Mouse (Mus musculus) urinary bladder, postnatal 14 days (tissue): ENCODE data around the gene Rad21l.
A peak's percentile ranks its signal among the peaks of the same experiment; 100 is the strongest.

Experiments
- DNase-seq: peaks from one replicate; pipeline ENCODE4 v3.0.0; 2021; ENCODE audit warnings: low spot score

Gene Rad21l

DNA sequence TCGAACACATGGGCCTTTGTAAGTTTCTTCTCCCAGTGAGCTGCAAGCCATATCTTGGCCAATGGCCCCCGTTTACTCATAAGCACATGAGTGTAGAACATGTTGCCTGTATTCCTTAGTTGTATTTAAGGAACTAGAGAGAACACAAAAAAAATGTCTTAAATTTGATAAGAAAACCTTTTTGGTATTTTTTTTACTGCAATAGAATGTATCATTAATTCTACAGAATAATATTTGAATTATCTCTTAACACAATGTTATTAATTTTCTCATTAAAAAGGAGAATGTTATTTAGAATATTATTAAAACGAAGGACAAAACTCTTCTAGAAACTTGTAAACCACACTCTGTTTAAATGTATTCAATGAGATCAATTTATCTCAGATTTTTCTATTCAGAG, at the start of gene Rad21l:
TSS of gene Rad21l (minus strand) at position 101 of the 400 bp plus-strand sequence.
- DNase-seq, result no peak

GRCm38 (mm10) chr2:151716318-151717055, 48.2 kb upstream of the Rad21l start:
- no peak for DNase-seq

- no peak for DNase-seq
These were observed 47.2 kb upstream of the Rad21l start for GRCm38 (mm10) chr2:151715526-151715925.

DNA sequence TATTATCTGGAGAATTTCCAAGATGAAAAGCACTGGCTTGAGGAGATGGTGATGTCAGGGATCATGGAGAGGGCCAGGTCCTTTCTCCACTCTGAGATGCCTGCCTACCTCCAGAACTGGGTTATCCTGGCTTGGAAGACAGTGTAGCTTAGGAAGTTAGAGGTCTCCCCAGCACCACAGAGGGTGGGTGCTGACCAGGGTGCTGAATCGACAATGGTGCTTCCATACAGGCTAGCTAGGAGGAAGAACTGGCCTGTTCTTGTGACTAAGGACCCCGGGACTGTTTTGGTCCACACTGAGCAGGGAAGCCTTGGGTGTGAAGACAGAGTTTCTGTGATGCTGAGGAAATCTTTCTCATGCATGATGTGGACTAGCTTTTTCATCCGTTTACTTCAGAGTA, 44.3 kb upstream of the Rad21l start:
- DNase-seq, result no peak

DNA sequence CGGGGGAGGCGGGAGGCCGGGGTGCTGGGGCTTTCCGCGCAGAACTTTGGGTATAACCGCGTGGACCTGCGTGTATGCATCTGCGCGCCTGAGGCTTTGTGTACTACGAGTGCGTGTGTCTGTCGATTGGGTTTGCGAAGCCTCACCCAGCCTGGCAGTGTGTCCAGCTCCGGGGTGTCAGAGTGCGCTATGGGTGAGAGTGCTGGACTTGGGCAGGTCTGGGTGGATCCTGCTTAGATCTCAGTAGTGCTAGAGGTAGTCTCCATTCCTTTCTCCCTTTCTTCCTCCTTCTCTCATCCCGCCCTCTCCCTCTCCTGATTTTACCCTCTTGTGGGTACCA, 34.5 kb upstream of the Rad21l start:
- peak; percentile 9 for DNase-seq

GRCm38 (mm10) chr2:151702146-151702850, 34.0 kb upstream of the Rad21l start:
- DNase-seq, result peak; percentile 34

DNA sequence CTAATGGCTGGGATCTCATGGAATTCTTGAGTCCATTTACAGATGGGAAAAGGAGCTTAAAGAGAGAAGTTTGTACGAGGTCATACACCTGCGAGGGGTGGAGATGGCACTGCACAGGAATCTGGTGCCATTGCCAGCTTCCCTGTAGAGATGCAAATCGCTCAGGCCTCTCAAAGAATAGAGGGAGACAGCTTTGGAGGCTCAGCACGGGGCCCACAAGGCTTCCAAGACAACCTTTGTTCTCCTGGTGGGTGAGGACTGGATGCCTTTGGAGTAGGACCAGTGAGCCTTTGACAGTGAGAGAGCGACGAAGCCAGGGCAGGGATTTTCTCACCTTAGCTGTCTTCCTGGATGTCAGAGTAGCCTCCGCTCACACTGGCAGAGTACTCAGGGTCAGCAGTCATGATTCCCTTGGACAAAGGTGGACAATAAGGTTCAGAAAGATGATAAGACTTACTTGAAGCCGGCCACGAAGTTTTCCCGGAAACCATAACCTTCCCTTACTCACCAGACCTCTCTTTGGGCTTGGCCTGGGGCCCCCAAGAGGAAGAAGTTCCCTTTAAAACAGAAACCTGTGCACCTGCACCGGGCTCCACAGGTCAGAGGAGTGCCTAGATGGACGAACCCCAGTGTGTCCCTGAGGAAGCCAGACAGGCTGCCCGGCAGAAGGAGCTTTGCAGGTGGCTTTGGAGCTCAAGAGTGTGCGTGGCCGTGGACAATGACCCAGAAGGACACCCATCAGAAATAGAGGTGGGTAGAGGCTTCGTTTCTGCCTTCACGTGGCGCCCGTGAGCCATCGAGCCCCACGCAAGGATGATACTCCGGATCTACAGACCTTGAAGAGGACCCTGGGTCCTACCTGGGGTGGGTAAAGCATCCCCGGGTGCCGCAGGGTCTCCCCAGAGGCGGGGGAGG, 33.2 kb upstream of the Rad21l start, which contains the start of gene Tmem74b:
TSS of gene Tmem74b (plus strand) at position 778 of the 915 bp plus-strand sequence.
- no peak for DNase-seq

- no peak for DNase-seq
These were observed 14.6 kb upstream of the Rad21l start for GRCm38 (mm10) chr2:151682976-151683375.

DNA sequence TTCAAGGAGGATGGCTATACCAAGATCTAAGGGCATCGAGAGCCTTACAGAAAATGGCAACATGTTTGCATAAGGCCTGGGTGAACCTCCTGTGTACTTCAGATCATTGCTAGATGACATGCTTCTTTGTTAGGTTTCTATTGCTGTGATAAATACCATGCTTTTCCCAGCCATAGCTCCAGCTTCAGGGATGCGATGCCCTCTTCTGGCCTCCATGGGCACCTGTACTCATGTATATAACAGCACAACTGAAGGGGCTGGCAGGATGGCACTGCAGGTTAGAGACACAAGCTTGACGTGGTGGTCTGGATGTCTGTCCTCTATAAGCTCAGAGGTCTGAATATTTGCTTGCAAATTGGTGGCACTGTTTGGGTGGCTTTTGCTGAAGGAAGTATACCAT, 14.0 kb upstream of the Rad21l start:
- peak; percentile 24 for DNase-seq

DNA sequence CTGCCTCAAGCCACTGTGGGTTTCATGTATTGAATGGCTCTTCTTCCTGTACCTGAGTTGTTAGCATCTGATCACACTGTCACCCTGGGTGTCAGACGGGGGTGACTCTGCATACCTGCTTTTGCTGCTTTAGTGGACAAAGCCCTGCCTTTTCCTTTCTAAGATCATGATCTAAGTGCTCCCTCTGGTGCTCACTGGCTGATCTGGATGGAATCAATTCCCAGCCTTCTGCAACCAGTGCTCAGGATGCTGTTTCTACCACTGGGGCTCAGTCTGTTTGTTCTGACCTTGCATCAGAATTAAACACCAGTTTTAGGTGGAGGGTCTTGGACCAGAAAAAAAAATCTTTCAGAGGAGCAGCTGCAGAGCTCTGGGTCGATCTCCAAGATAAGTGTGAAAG, 7.9 kb upstream of the Rad21l start:
- DNase-seq, result no peak

- no peak for DNase-seq
These were observed 2.6 kb upstream of the Rad21l start for GRCm38 (mm10) chr2:151670968-151671329.

DNA sequence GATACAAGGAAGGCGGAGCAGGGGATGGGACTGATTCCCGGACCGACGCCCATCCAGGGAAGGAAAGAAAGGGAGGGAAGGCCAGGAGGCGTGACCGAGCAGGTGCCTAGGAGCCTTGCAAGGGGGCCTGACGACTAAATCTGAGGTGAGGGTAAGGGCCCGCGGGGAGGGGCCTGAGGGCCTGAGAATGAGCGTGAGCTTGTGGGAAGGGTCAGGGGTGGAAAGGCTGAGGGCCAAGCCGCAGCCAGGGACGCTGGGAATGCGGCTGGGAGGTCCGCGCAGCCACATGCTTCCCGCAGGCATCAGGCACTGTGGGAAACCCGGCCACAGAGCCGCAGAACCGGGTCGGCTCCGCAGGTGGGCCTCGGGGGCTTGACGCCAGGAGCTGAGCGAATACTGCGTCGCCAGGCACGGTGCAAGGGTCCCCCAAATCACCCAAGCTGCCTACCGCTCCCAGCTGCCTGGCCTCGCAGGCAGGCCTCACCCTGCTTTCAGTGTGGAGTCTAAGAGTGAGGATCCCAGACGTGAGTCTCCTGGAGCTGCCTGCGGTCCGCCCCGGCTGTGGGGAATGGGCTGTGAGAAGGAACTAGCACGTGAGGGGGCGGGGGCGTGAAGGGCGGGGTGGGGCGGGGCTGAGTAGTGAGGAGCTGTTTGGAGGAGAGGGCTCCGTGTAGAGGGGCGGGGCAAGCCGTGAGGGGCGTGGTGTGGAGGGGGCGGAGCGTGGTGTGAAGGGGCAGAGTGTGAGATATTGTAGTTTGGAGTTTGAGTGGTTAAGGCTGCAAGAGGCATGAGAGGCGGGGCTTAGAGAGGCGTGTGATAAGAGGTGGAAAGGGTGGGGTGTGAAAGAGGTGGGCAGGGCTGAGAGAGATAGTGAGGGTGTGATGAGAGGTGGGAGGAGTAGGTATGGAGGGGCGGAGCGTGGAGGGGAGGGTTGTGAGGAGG, 2.0 kb upstream of the Rad21l start:
- no peak for DNase-seq

- no peak for DNase-seq
These were observed 16.3 kb downstream of the Rad21l start for GRCm38 (mm10) chr2:151652053-151652452.

DNA sequence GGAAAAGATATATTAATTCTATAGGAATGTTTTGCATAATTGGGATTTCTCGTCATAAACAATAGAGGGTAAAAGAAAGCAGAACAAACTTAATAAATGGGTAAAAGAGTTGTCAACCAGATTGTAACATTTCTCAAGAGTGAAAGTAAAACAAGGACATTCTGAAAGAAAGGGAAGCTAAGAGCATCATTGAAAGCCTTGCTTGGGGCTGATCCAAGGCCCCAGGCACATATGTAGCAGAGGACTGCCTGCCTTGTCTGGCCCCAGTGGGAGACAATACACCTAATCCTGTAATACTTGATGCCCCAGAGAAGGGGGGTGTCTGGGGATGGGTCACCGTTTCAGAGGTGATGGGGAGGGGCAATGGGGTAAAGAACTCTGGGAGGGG, 32.3 kb downstream of the Rad21l start:
- DNase-seq, result no peak

- no peak for DNase-seq
These were observed 32.8 kb downstream of the Rad21l start for GRCm38 (mm10) chr2:151635362-151636014.

GRCm38 (mm10) chr2:151634903-151635302, 33.4 kb downstream of the Rad21l start:
- DNase-seq, result no peak

- DNase-seq, result no peak
These were observed 35.4 kb downstream of the Rad21l start for GRCm38 (mm10) chr2:151632982-151633381.

DNA sequence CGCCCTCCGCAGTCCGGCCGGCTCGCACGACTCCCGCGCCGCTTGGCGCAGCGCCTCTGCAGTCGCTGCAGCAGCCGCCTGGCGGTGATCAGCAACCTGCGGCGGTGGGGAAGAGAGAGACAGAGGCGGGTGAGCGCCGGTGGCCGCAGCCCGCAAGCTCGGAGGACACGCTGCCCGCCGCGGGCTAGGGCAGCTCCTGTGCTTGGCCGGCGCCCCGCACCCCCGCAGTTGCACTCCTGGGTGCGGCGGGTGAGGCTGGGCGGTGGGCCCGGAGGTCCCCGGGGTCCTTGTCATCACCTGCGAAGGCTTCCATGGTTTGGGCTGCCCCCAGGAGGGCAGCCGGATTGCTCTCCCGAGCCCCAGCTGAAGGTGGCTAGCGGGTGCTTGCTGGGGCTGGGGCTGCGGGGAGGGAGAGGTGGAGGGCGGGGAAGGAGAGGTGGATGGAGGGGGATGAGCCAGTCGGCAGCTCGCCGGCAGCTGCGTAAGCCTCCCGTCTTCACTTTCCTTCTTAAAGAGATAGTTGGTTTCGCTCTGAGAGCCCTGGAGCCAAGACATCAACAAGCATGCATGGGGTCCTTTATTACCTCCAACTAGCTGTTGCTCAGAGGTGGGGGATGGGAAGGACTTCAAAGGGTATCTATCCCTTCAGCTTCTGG, 36.0 kb downstream of the Rad21l start, which contains the start of gene Snph:
TSS of gene Snph (minus strand) at position 435 of the 656 bp plus-strand sequence.
- peak; percentile 54 for DNase-seq

DNA sequence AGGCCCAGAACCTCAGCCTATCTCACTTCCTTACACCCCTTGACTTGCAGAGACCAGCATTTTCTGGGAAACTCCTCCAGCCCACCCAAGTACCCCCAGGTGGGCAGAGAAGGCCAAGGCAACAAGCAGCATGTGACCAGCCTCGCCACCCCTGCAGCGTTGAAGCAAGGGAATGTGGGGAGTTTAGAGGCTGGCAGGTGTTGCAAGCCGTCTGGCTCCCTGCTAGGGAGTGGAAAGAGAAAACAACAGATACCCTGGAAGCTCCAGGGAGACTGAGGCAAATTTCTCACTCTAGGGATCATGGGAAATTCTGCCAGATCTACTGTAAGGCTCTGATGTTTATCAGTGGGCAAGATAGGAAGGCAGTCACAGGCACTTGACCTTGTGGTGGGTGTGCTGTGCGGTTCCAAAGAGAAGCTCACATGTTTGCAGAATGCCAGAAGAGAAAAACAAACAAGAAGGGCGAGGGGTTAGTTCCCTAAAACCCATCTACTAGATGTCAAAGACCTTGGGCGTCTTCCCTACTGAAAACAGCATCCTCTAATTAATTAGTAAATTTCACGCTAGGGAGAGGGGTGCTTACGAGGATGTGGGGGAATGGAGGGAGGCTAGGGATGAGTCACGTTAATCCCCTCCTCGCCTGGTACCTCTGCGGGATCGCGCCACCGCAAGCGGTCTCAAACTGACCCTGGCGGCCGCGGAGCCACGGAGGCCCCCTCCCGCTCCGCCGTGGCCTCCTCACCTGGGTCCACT, 36.8 kb downstream of the Rad21l start:
- no peak for DNase-seq

DNA sequence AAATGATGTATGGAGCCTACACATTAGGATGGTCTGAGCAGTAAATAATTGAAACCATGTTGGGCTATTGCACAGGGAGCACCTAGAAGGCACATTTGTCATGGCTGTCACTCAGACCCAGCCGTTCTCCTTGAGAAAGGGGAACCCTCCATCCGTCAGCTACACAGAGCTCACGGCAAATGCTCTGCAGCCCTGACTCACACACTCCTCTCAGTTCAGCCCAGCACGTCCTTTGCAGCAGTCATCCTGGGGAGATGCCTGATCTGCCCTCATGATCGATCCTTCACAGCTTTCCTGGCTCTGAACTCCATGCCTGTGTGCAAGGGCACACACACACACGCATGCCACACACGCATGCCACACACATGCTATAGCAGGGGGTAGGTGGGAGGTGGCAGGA, 39.0 kb downstream of the Rad21l start:
- no peak for DNase-seq
